Mouse (Mus musculus): ENCODE data around the gene Snrpd2.

Snrpd2 gene

DNA sequence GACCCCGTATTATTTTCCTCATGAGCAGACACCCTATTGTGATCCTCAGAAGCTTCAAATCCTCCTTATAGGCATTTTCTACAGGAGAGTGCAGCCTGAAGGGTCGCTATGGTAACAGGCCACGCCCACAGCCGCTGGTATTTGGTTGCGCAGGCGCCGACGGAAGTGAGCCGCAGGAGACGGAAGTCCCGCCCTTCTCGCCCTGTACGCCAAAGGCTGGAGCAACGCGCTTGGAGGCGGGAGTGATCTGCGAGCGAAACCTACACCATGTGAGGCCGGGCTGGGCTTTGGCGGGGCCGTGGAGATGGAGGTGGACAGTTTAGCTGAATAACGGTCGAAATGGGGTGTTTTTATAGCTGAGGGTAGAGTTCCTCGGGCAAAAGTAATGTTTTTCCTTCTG is at the start of gene Snrpd2:
Gene Snrpd2, plus strand, starts transcription at position 97 of the 400 bp plus-strand sequence.
- DNase-seq = peak; percentile 96

DNA sequence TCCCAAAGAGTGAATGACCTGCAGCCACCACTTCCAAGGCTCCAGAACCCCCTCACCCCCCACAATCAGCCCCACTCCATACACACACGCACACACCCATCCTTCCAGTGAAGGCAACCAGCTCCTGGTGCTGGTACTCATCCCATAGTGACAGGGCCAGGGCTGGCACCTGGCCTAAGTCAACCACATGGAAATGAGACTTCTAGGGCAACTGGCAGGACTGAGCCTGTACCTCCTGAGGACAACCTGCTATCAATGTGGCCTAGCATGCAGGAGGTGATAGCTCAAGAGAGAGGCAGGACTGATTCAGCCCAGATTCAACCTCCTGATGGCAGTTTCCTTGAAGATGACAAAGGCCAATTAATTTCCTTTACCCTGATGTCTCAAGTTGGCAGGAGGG is 49.2 kb upstream of the Snrpd2 start:
- DNase-seq = no peak

DNA sequence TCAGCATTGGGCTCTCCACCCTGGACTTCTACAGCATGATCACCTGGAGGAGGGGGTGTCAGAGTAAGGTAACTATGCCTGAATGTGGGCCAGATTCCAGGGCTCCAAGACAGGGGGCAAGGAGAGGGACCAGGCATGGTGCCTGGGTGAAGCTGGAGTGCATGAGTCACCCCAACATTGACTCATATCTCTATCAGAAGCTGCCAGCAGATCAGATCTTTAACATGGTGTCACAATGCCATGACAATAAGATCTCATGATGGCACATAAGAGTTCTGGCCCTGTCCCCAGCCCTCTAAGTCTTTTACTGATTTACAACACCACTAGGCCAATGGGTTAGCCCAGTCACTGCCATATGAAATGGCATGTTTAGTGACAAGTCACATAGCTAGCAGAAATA is 45.8 kb upstream of the Snrpd2 start:
- DNase-seq = no peak

GRCm38 (mm10) chr7:19104486-19104885 is 45.0 kb upstream of the Snrpd2 start:
- DNase-seq = no peak

GRCm38 (mm10) chr7:19107436-19107835 is 42.1 kb upstream of the Snrpd2 start:
- no peak for DNase-seq

DNA sequence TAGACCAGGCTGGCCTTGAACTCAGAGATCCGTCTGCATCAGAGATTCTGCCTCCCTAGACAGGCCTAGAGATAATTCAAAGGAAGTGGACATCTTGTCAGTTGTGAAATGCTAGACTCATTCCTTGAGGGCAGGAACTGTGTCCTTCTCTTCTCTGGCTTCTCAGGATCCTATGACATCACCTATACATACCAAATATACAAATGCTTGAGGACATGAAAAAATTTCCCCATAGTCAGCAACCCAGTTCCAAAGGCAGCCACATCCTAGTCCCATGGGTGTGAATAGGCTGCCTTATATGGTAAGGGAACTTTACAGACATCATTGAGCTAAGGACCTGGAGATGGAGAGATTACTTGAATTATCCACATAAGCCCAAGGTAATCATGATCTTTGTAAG is 40.0 kb upstream of the Snrpd2 start:
- DNase-seq = no peak

GRCm38 (mm10) chr7:19118028-19118771 is 31.3 kb upstream of the Snrpd2 start, which contains the start of gene Gm4969:
Gene Gm4969, minus strand, starts transcription at chr7:19118368.
- DNase-seq = peak; percentile 58

DNA sequence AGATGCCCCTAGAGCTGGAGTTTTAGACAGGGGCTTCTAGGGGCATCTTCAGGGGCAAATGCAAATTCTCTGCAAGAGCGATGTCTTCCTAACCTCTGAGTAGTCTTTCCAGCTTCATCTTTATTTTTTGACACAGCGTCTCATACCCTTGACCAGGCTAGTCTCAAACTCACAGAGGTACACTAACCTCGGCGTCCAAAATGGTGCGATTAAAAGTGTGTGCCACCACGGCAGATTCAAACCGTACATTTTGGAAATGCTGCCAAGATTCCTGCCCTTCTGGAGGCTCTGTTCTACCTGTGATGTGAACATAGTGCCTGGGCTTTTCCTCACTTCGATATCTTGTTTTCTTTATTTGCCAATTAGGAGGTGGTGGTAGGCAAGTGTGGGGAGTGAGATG is 30.4 kb upstream of the Snrpd2 start:
- DNase-seq = no peak

DNA sequence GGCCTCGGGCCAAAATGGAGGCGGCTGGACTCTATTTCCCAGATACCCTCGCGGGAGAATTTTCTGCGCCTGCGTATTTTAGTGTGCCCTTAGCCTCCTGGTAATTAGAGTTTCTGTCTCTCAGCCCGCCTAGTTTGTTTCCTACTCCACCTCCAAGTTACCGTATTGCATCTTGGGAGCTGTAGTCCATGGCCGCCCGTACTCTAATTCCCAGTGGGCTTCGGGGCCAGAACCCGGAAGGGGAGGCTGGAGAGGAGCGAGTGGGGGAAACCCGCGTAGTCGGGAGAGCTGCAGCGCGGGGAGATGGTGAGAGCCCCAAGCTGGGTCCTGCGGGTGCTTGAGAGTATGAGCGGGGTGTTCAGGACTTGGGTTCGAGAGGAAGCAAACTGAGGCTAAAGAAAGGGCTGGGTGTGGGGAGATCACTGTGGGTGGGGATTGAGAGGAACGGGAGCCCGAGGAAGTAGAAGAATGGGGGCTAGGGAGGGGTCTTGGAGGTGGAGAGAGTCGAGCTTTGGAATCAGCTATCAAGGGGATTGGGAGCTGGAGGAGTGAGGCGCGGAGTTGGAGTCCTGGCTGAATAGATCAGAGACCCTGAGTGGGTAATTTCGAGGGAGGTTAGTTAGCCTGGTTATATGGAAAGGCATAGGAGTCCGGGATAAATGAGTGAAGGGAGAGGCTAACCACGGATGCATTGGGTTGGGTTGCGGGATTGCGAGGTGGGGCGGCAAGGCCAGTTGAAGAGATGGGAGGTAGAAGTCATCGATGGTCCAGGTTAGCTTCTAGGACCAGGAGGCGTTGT is 29.7 kb upstream of the Snrpd2 start, which contains the start of gene Fbxo46:
Gene Fbxo46, plus strand, starts transcription at position 229 of the 799 bp plus-strand sequence.
- peak; percentile 97 for DNase-seq

GRCm38 (mm10) chr7:19121686-19122085 is 27.8 kb upstream of the Snrpd2 start:
- no peak for DNase-seq

DNA sequence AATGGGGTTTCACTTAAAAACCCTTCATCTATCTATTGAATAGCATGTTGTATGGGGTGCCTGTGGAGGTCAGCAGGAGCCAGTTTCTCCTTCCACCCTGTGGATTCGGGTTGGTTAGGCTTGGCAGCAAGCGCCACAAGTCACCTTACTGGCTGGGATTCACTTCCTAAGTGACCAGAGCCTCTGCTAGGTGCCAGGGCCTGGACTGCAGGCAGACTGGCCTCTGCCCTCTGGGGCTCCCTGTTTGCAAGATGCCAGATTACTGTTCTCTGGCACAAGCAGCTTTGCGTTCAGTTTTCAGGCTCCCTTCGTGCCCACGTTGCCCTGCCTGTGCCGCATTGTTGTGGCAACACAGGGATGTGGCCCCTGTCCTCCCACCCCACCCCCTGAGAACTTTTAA is 24.8 kb upstream of the Snrpd2 start:
- no peak for DNase-seq

DNA sequence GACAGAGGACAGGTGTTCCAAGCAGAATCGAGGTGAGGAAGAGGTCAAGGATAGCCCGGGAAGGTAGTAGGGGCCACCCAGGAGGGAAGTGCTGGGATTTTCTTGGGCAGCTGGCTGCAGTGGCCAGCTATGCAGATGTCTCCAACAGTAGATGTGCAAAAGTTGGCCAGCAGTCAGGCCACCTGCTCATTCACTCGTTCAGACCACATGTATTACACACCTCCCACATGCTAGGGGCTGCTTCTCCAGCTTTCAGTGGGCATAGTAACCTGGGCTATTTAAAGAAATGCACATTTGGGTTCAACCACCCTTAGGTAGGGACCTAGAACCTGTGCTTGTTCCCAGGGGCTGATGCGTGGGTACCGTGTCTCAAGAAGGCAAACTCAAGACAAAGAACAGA is 21.8 kb upstream of the Snrpd2 start:
- no peak for DNase-seq

- no peak for DNase-seq
Observed at GRCm38 (mm10) chr7:19129396-19129795, 20.1 kb upstream of the Snrpd2 start.

GRCm38 (mm10) chr7:19130657-19131056 is 18.9 kb upstream of the Snrpd2 start:
- no peak for DNase-seq

GRCm38 (mm10) chr7:19131324-19131848 is 18.1 kb upstream of the Snrpd2 start:
- DNase-seq = peak; percentile 99

GRCm38 (mm10) chr7:19136168-19136567 is 13.4 kb upstream of the Snrpd2 start:
- DNase-seq = no peak

GRCm38 (mm10) chr7:19136673-19137334 is 12.7 kb upstream of the Snrpd2 start:
- peak; percentile 49 for DNase-seq

GRCm38 (mm10) chr7:19137380-19137779 is 12.1 kb upstream of the Snrpd2 start:
- no peak for DNase-seq

GRCm38 (mm10) chr7:19146793-19147192 is 2.7 kb upstream of the Snrpd2 start:
- DNase-seq = no peak

GRCm38 (mm10) chr7:19147497-19148045 is 2.0 kb upstream of the Snrpd2 start:
- DNase-seq = no peak

DNA sequence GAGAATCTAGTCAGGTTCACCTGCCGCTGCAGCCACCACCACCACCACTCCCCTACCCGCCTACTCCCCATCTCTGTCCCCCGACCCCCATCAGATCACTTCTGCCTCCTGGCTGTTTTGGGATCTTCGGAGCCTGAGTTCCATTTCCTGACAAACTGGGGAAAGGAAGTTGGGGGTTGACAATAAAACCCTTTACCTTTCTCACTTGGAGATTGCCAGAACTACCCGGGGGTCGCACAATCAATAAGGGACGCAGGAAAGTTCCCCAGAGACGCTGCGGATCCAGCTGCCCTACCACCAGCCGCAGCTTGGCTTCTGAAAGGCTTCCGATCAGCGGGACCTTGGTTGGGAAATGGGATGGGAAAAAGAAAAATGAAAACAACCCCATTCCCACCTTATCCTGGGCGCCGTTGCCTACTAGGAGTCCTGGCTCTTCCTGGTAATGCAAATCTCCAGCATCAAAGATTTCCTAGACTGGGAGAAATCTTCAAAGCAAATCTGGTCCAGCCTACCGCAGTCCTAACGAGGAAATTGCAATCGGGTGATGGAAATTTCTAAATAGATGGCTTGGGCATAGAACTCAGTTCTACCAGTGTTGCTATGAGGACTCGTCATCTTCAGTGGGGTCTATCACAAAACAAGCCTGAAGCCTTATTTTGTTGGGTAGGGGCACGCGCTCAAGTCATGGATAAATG is 1.2 kb upstream of the Snrpd2 start:
- no peak for DNase-seq

DNA sequence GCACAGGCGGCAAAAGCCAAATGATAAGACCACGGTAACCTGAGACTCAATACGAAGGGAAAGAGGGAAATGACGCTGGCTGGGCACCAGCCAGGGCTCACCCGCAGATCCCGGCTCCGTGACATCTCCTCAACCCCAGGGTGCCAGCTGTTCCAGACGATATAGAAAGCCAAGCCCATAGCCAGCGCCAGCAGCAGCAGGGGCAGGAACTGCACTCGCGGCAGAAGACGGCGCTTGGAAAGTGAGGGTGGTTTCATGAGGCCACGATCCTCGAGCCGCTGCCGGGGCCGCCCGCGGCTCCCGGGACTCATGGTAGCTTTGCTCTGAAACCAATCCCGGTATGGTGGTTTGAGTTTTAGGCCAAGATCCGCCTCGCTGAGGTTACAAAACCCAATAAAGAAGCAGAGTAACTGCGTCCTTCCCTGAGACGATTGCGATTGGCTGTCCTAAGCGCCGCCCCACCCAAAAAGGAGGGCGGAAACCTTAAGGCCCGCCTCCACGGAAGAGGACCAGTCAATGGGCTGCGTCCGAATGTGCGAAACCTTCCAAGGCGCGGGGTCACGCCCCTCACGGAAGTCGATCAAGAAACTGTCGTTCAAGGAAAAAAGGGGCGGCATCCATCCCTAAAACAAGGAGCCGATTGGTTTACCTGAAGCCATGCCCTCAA is 514 bp upstream of the Snrpd2 start, which contains the start of gene Qpctl:
Gene Qpctl, minus strand, starts transcription at position 417 of the 667 bp plus-strand sequence.
- peak; percentile 99 for DNase-seq

All from layer of hippocampus, adult 9-11 months (tissue).